Mouse (Mus musculus): ENCODE data around the gene Slc33a1.

Gene Slc33a1

GRCm38 (mm10) chr3:63964100-63964921 lies at the start of gene Slc33a1:
Slc33a1 (minus strand) TSS chr3:63964768.
- DNase-seq (ENCODE audit: low spot score in 2 of 2), result peak; percentile 97 to 99

DNA sequence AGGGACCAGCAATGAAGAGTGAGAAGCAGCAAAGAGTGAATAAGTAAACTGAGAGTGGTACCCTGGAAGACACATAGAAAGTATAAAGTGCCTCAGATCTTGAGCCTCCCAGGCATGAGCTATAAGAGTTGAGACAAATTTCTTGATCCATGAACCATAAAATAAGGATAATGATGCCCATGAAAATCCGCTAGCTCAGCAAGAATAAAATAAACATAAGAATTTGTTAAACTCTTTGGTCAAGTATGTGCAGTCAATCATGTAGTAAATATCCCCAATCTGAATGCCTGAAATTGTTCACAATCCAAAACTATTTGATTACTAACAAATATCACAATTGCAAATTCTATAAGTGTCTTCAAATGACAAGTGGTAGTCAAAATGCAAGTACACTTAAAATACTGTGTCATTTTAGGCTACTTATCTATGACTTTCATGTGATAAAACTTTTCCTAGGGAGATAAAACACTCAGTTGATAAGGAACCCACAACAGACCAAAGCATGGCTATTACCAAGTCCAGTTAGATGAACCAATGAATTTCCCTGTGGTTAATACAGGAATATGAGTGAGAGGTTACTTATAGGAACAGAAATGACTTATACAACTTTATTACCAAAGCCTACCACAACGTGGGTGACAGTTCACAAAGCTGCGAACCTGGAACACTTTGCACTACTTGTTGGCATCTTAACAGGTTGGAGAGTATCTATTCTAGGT lies 24.3 kb upstream of the Slc33a1 start:
- no peak for DNase-seq (ENCODE audit: low spot score in 2 of 2)

DNA sequence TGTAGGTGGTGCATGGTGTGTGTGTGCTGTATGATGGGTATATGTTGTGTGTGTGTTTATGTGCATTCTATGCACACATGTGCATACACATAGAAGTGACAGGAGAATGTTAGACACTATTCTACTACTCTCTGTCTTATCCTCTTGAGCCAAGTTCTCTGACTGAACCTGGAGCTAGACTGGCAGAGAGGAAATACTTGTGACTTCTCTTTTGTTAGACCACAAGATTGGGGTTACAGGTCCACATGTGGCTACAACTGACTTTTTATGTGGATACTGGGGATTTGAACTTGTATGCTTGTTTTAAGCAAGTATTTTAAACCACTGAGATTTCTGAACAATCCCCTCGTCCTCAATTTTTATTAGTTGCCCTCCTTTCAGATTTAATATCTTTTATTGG lies 22.1 kb upstream of the Slc33a1 start:
- no peak for DNase-seq (ENCODE audit: low spot score in 2 of 2)

GRCm38 (mm10) chr3:63977895-63978294 lies 13.3 kb upstream of the Slc33a1 start:
- DNase-seq (ENCODE audit: low spot score in 2 of 2), result no peak

DNA sequence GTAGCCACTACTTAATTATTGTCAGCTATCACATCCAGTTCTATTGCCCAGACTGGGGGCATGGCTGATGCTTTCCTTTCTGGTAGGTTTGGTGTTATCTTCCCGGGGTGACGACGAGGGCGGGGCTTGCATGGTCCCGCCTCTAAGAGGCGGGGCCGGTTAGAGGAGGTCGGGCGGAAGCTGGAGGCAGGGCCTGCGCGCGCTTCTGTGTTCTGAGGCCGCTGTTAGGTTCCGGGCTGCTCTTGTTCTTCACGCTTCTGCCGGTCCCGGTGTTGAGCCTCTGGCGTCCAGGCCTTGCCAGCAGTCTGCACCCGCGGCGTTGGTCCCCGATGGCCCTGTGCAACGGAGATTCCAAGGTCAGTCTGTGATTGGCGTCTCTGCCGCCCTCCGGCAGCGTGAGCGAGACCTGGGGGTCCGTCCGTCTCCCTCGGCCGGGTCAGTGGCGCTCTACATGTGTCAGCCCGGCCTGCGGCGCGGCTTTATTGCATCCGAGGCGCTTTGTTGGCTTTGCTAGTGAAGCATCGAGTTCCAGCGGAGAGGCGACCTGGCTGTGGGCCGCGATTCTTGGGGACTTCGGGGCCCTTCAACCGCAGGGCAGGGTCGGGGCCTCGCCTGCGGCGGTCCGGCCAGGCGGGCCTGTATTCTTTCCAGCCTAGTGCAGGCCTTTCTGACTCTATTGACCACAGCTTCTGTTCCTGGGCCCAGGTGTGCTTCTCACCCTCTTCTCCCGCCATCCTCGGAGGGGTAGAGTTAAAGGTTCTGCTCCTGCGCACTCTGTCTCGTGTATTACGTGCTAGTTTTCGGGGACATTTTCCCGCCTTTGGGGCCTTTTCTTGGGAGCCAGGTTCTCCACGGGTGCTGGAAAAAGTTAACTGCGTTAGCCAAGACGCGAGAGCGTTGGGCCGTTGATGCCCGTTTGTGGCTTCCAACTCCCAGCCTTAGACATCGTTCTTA lies 11.7 kb upstream of the Slc33a1 start, which contains the start of gene Gmps:
Gmps (plus strand) TSS at position 152 of the 954 bp plus-strand sequence.
- peak; percentile 85 to 91 for DNase-seq (ENCODE audit: low spot score in 2 of 2)

- DNase-seq (ENCODE audit: low spot score in 2 of 2), result no peak
Measured at GRCm38 (mm10) chr3:63965929-63966328, 1.4 kb upstream of the Slc33a1 start.

- no peak for DNase-seq (ENCODE audit: low spot score in 2 of 2)
Measured at GRCm38 (mm10) chr3:63964922-63965249, 318 bp upstream of the Slc33a1 start.

GRCm38 (mm10) chr3:63963421-63964099 lies 1.0 kb downstream of the Slc33a1 start:
- DNase-seq (ENCODE audit: low spot score in 2 of 2), result no peak

DNA sequence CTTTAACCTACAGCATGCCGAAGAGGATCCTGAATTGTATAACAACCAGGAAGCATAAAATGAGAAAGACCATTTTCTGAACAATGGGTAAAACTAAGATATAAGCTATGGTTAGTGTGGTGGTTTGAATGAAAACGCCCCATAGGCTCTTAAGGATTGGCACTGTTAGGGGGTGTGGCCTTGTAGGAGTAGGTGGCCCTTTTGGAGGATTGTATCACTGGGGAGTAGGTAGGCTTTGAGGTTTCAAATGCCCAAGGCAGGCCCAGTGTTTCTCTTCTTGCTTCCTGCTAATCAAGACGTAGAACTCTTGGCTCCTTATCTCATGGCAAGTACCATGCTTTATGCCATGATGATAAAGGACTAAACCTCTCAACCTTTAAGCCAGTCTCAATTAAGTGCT lies 14.7 kb downstream of the Slc33a1 start:
- DNase-seq (ENCODE audit: low spot score in 2 of 2), result no peak

DNA sequence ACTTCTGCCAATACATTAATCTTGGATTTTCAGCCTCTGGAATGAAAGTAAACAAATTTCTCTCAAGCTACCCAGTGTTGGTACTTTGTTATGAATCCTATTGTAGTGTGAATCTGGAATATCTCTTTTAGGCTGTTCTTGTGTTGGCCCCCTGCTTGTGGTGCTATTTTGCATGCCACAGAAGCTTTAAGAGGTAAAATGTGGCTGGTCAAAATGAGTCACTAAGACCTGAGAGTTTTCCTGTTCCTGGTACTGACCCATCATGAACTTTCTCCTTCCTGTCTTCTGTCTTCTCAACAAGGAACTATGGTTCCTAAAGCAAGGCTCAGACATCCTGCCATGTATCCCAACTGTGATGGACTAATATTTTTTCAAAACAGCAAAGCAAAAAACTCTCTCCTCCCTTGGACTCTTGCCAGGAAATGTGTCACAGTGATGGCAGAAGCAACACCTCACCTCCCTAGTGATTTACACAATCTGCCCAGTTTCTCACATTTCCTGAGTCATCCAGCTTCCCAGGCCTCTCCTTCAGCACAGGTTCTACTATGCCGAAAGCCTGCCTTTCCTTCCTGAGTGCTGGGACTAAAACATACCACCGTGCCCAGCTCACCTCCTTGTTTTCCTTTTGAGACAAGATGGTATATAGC lies 23.2 kb downstream of the Slc33a1 start:
- no peak for DNase-seq (ENCODE audit: low spot score in 2 of 2)

DNA sequence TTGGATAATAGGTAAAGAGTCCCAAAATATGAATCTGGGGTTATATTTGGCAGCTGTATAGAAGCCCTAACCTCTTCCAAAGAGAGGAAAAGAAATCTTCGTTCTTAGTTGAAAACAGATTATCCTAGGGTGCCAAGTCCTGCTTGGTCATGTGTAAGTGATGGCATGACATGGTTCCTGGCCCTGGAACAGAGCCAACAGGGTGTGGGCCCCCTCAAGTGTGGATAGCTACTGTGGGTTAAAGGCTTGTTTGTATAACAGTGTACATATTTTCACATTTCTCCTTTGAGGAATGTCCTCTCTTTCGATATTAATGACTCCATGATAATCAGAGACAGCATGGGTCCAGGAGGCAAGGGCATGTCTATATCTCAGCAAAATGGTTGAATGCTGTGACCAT lies 25.6 kb downstream of the Slc33a1 start:
- no peak for DNase-seq (ENCODE audit: low spot score in 2 of 2)

- DNase-seq (ENCODE audit: low spot score in 2 of 2), result peak; percentile 88 to 91
Measured at GRCm38 (mm10) chr3:63928878-63929859, 35.4 kb downstream of the Slc33a1 start, which contains the start of gene E130311K13Rik. E130311K13Rik (minus strand) TSS chr3:63929472.

GRCm38 (mm10) chr3:63919634-63920033 lies 44.9 kb downstream of the Slc33a1 start:
- DNase-seq (ENCODE audit: low spot score in 2 of 2), result no peak

GRCm38 (mm10) chr3:63910301-63910700 lies 54.3 kb downstream of the Slc33a1 start:
- no peak for DNase-seq (ENCODE audit: low spot score in 2 of 2)

DNA sequence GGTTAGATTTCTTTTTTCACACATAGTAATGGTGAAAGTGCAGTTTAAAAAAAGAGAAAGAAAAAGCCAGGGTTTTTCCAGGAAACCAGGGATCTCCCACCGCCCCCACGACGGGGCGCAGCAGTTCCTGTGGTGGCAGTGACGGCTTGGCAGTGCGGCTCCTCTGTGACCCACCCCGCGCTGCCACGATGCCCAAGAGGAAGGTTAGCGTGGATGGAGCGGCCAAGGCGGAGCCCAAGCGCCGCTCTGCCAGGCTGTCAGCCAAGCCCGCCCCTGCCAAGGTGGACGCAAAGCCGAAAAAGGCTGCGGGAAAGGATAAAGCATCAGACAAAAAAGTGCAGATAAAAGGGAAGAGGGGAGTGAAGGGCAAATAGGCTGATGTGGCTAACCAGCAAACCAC lies 59.3 kb downstream of the Slc33a1 start:
- DNase-seq (ENCODE audit: low spot score in 2 of 2), result no peak

DNA sequence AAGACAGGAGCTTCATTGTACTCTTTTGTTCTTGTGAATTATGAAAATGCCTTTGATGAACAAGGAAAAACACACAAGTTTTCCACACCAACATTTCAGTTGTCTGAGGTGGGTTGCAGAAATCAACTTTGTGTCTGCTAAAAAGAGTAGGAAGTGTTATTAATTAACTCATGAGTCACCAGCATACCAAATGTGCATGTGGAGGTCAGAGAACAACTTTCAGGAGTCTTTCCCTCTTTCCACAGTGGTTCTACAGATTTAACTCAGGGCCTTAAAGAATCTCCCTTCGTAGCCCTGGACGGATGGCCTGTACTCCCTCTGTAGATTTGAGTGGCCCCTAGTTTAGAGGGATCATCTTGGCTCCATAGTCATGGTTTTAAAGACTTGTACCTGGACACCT lies 60.4 kb downstream of the Slc33a1 start:
- DNase-seq (ENCODE audit: low spot score in 2 of 2), result no peak

GRCm38 (mm10) chr3:63900021-63900571 lies 64.5 kb downstream of the Slc33a1 start:
- no peak for DNase-seq (ENCODE audit: low spot score in 2 of 2)

DNA sequence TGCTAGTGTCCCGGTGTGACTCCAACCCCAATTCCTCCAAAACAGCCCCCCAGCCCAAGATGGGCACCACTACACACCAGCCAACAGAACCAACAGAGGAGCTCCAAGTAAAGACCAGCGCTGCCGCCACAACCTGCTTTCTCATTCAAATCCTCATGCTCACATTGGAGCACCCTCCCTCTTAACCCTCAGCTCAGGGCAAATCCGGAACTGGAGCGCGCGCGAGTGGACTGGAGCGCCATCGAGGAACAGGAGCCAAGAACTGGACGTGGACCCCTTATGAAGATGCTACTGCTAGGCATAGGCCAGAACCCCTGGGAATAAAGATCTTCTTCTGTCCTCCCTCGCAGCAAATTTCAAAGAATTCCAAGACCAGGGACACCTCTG lies 65.3 kb downstream of the Slc33a1 start, which contains the start of gene Plch1:
Plch1 (minus strand) TSS at position 164 of the 387 bp plus-strand sequence.
- peak in 1 of 2 experiments; percentile 61 for DNase-seq (ENCODE audit: low spot score in 2 of 2)
